Mouse (Mus musculus) ES-E14 (cell line): ENCODE data around the gene Dstn.

Experiments used
- CHD2 ChIP-seq: IDR thresholded peaks from 2 replicates; pipeline ENCODE4 v1.6.1; 2014; ENCODE audit warnings: mild to moderate bottlenecking, low read depth, low read length, inconsistent platforms
- HCFC1 ChIP-seq: IDR thresholded peaks from 2 replicates; pipeline ENCODE4 v1.6.1; 2012; ENCODE audit warnings: low read length, inconsistent platforms, borderline replicate concordance; ENCODE audit not compliant: insufficient read depth
- ZC3H11A ChIP-seq: IDR thresholded peaks from 2 replicates; pipeline ENCODE4 v1.6.1; 2012; ENCODE audit warnings: low read depth, mild to moderate bottlenecking, inconsistent platforms, low read length, borderline replicate concordance

DNA sequence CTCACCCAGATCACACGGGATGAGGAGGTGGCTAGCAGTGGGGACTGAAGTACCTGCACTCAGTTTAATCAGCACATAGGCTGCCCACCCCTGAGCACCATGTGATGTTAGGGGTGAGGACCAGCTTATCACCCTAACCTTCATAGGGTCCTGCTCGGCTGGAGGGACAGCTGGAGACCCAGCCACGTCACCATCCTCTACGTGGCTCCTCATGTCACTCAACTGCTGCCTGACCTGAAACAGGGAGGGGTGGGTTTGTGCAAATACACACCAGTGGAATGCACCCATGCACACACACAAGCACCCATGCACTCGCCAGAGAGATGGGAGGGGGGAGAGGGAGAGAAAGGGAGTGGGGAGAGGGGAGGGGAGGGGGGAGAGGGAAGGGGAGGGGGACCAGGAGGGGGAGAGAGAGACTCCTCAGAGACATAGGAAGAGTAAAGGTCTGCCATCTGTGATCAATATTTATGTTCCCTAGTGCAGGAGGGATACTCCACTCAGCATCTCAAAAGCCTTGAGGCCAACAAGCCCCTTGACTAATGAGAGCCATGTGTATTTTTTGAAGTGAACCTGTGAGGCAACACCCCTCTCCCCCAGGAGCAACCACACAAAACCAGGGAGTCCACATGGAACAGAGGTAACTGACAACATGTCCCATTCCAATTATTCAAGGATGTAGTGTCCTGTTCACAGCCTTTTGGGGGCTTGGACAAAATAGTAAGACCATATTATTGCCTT lies 35.3 kb downstream of the Dstn start:
- TF ChIP-seq CHD2 (no peak), HCFC1 (no peak), ZC3H11A (no peak)
